Mouse (Mus musculus): Measurements from ENCODE around the gene Fuk.
"Not testable (repeated sequence)": the region's sequence is repeated elsewhere in the genome, so short reads cannot be mapped to it uniquely, and the experiment has no call there.

Fuk gene

DNA sequence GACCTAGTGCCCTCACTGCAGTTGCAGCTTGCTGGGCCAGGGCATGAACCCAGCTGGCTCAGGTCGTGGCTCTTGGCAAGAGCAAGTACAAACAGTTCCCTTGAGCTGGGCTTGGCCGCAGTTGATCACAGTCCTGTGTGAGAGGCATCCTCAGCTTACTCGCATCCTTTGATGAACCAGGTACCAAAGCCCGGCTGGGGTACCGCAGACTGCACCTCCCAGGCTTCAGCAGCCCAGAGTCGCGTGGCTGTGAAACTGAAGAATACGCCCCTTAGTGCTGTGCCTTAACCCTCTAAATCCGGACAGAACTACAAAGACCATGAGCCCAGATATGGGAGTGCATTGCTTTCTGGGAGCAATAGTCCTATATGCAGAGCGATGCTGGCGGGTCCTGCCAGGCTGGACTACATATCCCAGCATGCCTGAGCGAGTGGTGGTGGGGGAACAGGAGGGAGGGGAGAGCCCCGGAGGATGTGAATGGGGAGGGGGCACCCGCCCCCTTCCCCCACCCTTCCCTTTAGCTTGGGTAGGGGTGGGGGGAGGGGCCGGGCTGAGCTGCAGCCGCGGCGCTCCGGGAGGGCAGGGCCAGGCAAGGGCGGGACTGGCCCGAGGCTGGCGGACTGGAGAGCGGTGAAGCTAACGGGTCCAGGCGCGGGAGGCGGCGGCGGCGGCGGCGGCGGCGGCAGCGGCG, 17.2 kb upstream of the Fuk start, which contains the start of gene St3gal2:
Gene St3gal2 (plus strand): TSS at position 582 of the 691 bp plus-strand sequence.
- peak; percentile 92 for DNase-seq (ENCODE audit: low read depth, low spot score)

DNA sequence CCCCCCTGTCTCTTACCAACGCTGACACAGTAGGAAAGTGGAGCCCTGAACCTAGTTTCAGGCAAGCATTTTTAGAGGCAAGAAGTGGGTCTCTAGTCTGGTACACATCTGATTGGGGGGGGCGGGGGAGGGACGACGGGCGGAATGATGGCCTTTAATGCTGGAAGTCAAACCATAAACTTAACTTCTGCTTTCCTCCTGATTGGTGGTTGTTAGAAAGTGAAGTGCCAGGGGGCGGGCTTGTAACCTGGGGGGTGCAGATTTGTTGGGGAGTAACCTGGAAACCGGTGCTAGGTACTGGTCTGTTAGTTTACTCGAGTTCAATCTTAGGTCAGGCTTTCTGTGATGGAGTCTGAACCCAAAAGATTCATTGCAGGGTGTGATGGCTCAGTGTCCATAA, 16.2 kb upstream of the Fuk start:
- DNase-seq (ENCODE audit: low read depth, low spot score): no peak

DNA sequence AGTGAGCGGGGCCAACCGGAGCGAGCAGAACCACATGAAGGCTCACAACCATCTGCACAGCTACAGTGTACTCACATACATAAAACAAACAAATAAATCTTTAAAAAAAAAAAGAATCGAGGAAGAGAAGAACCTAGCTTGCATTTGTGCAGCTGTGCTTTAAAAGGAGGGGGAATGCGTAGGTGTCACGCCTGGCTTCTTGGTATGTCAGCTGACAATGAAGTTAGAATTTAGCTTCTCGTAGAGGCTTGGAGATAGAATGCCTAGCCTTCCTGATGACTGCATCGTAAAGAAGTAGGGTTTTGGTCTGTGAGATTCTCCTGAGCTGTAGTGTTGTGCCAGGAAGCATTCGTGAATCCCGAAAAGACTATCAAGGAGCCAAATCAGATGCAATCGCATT, 15.7 kb upstream of the Fuk start:
- no peak for DNase-seq (ENCODE audit: low read depth, low spot score)

DNA sequence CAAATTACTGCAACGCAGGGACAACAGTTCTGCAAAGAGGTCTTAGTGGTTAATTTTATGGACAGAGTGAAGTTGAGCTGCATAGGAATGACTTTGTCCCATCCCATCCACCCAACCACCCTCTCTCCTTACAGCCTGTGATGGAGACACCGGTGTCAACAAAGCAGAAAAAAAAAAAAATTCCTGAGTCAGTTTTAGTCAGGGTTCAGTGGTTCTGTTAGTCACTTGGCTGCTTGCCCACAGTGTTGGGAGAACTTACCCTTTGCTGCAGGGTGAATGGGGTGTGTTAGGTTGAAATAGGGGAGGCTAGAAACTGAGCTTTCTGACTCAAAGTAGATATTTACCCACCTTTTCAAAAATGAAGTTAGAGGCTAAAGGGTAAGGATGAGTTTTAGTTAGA, 15.1 kb upstream of the Fuk start:
- DNase-seq (ENCODE audit: low read depth, low spot score): no peak

DNA sequence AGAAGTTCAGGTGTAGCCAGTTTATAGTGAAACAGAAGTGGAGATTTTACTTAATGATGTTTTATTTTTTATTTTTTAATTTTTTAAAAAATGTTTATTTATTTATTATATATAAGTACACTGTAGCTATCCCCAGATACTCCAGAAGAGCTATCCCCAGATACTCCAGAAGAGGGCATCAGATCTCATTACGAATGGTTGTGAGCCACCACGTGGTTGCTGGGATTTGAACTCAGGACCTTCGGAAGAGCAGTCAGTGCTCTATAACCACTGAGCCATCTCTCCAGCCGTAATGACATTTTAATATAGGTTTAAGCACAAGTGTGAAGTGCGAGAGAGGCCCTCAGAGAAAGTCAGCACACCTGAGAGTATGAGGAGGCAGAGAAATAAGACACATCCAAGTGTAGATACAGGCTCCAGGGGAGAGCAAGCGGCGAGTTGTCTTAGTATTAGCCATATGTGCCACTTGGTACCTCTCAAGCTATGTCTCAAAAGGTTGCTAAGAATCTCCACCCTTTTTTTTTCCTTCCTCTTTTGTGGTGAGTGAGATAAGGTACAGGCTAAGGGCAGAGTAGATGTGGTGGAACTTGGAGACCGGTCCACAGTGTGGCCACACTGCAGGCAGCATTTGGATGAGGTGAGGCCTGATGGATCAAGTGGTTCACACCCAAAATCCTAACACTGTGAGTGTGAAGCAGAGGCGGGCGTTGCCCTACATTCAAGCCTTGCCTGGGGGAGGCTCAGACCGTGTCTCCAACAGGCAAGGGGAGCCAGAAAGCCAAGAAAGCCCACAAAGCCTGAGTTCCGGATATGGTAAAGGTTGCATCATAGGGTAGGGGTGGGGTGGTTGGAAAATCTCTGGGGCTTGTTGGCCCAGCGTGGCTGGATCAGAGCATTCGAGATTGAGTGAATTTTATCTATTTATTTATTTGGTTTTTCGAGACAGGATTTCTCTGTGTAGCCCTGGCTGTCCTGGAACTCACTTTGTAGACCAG, 9.6 kb upstream of the Fuk start:
- no peak for DNase-seq (ENCODE audit: low read depth, low spot score)

DNA sequence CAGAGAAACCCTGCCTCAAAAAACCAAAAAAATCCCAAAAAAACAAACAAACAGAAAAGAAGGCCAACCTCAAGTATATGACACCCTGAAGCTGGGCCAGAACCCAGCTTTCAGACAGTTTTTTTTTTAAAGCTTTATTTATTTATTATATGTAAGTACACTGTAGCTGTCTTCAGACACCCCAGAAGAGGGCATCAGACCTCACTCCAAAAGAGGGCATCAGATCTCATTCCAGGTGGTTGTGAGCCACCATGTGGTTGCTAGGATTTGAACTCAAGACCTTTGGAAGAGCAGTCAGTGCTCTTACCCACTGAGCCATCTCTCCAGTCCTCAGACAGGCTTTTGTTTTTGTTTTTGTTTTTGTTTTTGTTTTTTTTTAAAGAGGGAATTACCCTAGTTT, 7.6 kb upstream of the Fuk start:
- not testable (repeated sequence) for DNase-seq (ENCODE audit: low read depth, low spot score)

DNA sequence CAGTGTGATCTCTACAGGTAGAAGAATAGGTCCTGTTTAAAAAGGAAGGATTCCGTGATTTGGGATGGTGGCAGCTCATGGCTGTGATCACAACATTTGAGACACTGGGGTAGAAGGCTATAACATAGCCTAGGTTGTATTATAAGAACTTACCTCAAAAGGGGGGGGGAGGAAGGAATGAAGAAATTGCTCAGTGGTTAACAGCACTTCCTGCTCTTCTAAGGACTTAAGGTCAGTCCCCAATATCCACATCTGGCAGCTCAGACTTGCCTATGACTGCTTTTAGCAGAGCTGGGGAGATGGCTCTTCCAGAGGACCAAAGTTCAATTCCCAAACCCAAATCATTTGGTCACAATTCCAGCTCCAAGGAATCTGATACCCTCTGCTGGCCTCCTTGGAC, 4.4 kb upstream of the Fuk start:
- DNase-seq (ENCODE audit: low read depth, low spot score): no peak

DNA sequence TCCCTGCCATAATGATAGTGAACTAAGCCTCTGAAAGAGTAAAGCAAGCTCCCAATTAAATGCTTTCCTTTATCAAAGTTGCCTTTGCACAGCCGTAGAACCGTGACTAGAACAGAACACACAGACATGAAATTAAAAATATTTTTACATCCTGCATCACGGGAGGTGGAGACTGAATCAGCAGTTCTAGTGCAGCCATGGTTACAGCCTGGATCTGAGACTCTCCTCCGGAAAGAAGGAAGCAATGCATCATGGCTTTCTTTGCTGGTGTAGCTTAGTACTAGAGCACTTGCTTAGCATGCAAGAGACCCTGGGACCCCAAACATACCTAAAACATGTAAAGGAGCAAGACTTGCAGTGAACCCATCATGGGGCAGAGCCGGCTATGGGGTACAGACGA, 3.1 kb upstream of the Fuk start:
- no peak for DNase-seq (ENCODE audit: low read depth, low spot score)

DNA sequence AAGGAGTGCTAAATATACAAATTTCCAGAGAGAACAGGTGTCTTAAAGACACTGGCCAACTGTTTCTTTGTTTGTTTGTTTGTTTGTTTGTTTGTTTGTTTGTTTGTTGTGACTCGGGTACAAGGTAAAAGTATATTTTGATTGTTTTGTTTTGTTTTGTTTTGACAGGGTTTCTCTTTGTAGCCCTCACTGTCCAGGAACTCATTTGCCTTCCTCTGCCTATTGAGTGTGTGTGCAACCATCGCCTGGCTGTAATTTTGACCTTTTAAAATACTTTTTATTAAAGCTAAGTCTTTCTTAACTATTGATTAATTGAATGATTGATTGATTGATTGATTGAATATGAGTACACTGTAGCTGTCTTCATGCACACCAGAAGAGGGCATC, 284 bp upstream of the Fuk start:
- DNase-seq (ENCODE audit: low read depth, low spot score): no peak

DNA sequence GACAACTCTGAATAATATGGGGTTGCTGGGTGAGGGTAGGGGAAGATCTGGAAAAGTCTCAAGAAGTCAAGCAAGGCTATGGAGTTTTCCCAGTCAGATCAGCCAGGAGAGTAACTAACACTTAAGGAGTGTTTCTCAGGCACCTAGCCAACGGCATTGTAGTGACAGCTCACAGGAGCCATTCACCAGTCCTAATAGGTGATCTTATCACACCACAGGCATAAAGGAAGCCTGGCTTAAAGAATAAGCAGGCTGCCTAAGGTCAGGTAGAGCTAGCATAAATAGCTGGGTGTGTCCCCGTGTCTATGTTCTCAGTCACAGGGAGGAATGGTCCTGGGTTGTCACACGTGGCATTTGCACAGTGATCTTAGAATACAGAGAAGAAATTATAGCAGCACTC, 1.2 kb downstream of the Fuk start:
- no peak for DNase-seq (ENCODE audit: low read depth, low spot score)

DNA sequence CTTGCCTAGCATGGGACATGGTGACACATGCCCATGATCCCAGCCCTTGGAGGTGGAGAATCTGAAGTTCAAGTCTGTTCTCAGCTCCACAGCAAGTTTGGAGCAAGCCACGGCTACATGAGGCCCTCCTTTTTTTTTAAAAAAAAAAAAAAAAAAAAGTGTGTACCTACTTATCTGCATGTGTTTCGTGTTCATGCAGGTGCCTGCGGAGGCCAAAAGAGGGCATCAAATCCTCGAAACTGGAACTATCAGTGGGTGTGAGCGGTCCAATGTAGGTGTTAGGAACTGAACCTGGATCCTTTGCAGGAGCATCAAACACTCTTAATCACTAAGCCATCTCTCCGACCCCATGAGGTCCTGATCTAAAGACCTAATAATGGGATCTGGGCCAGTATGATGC, 4.8 kb downstream of the Fuk start:
- DNase-seq (ENCODE audit: low read depth, low spot score): no peak

DNA sequence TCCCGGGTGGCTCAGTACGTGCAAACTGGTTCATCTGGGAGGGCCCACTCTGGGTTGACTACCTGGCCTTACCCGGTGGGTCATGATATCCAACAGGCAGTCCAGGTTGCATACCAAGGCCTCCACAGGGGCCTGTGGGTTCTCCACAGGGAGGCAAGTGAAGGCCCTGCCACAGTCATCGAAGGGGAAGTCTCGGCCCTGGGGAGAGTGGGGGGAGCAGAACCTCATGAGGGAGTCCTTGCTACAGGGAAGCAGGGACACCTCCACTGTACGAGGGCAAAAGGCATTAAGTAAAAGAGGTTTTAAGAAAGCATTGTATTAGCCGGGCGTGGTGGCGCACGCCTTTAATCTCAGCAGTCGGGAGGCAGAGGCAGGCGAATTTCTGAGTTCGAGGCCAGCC, 6.5 kb downstream of the Fuk start:
- no peak for DNase-seq (ENCODE audit: low read depth, low spot score)

DNA sequence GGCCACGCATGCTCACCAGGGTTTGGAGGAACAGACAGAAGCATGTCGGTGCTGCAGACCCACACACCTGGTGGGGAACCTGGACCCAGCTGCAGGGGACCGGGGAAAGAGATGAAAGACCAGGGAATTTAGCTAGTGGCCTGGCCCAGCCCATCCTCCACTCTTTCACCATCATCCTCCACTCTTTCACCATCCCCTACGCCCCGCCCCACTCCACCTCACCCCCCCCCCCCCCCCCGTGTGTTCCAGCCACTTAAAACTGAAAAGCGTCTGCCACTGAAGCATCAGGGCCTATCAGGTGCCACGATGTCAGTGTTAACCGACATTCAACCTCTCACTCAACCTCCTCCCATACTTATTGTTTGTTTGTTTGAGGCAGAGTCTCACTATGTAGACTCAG, 7.0 kb downstream of the Fuk start:
- no peak for DNase-seq (ENCODE audit: low read depth, low spot score)

DNA sequence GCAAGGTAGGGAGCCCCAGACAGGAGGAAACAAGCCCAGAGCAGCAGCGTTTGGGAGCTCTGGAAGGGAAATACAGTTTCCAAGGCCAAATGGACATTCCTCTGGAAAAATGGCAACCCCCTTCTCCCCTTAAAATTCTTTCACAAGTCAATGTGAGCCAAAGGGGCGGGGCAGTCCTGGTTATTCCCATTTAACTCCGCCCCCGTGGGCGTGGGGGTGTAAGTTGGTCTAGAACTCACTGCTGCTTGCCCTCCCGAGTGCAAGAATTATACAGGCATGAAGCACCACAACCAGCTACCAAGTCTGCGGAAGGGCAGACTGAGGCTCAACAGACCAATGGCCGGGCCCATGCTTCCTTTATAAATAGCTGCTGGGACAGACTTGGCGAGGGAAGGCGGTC, 7.4 kb downstream of the Fuk start:
- DNase-seq (ENCODE audit: low read depth, low spot score): no peak

DNA sequence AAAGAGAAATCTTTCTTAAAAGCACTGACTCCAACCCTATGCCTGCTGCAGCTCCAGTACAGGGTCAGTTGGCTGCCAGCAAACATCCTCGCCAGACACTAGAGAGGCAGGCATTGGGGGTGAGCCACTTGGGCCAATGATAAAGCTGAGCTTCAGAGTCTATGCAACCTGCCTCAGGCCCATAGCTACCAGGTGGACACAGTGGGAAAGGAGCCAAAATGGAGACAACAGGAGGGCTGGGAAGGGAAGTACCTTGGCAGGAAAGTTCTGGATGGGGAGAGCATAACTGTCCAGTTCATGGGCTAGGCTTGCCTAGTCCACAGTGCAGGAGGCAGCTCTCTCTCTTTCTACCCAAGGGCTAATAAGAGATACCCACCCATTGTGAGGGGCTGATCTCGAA, 9.4 kb downstream of the Fuk start:
- no peak for DNase-seq (ENCODE audit: low read depth, low spot score)

DNA sequence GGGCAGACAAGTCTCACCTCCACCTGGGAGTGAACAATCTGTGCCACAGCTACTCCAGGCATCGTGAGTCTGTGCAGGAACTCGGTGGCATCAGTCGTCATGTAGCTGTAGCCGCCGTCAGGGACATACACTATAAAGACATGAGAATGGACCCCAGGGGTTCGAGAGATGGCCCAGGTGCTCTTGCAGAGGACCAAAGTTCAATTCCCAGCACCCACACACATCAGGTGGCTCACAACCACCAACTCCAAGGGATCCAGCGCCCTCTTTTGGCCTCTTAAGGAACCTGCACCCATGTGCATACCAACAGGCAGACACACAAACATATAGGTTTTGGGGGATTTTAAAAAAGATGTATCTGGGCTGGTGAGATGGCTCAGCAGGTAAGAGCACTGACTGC, 10.2 kb downstream of the Fuk start:
- no peak for DNase-seq (ENCODE audit: low read depth, low spot score)

DNA sequence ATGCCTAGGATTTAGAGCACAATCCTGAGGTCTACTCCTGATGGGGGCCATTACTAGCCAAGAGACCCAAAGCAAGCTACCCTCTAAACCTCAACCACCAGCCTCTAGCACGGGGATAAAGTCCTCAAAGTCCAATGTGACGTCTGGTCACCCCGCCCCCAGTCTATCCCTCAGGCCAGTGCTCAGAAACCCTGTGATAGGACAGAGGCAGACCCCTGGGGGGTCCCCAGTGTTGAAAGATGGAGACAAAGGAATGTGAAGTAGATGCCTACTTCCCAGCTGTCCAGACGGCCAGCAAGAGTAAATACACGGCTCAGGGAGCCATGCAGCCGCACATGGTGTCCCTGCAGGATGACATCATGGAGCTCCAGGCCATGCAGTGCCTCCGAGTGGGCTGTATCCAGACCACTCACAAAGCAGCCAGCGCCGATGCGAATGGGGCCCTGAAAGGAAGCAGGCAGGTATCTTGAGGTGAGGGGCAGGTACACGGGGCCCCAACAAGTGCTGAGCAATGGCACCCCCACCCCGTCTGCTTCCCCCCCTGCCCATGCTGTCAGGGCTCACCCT, 12.3 kb downstream of the Fuk start:
- no peak for DNase-seq (ENCODE audit: low read depth, low spot score)

DNA sequence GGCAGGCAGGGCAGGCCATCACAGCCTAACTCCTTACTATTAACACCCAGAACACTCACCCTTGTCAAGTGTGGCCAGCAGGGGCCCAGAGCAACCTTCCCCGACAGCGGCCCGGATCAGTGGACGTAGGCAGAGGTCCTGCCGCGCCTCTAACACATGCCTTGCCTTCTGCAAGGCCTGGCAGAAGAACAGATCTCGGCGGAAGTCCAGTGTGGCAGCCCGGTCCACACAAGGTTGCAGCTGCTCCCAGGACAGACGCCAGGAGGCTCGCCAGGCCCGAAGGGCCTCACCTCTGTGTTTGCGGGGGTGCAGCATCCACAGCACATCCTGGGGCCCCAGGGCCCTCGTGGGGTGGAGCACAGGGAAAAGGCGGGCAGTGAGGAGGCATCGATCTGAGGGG, 13.4 kb downstream of the Fuk start:
- no peak for DNase-seq (ENCODE audit: low read depth, low spot score)

DNA sequence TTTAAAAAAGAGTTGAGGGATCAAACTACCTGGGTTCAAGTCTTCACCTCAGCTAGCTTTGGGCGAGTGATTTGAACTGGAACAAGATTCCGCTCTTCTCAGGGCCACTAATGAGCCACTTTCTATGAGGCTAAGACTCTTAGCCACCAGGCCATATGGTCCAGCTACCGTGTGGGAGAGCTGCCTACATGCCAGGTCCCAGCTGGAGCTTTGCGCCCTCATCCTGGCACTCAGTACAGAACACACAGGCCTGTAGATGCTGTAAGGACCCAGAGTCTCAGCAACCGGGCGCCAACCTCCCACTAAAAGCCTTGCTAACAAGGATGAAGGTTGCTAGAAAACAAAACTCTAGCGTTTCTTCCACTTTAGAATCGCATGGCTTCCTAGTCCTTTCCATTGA, 13.8 kb downstream of the Fuk start:
- DNase-seq (ENCODE audit: low read depth, low spot score): no peak

DNA sequence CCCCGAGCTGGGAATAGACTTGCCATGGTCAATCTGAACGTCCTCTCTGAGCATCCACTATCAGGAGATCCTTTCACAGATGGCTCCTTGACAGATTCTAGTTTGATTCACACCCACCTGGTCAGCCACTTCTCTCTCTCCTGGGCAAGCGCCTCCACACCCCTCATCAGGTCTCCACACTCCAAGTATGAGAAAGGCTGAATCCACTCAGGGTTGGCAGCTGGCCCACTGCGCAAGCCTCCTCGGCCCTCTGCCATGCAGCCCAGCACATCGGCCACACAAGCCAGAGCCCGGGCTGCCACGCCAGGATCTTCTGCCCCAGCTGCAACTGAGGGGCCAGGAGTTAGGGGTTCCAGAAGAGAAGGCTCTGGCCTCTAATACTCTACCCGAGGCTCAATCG, 14.7 kb downstream of the Fuk start:
- DNase-seq (ENCODE audit: low read depth, low spot score): no peak

DNA sequence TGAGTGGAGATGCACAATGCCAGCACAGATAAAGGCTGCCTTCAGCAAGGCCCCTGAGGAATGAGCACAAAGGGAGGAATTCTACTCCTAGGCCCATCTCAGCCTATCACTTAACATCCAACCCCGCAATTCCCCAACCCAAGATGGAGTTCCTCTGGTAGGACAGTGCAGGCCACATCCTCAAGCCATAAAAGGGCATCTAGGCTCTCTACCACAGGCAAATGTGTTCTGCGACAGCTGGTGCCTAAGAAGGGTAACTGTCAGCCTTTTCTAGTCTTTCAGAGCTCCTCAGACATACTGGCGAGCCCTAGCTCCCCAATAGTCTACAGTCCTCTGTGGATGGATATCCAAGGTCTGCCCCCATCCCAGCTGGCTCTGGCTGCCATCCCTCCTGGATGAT, 15.7 kb downstream of the Fuk start:
- no peak for DNase-seq (ENCODE audit: low read depth, low spot score)

DNA sequence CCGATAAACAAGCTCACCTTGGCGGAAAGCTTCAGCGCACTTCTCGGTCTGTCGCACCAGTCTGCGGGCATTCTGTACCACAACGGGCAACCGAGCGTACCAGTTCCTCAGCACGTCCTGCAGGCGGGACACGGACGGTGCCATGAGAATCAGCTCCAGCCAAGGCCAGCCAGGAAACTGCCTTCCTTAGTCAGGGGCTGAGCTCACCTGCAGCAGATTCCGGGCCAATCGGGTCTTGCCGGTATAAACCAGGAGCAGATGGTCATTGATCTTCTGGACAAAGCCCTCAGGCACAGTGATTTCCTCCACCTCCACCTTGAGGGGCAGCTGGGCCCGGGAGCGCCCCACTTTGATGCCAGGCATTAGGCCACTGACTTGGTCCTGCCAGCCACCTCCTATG, 18.5 kb downstream of the Fuk start:
- DNase-seq (ENCODE audit: low read depth, low spot score): no peak

Measured in embryo, embryonic 11.5 days (tissue).